Mouse (Mus musculus) heart, adult 9 months (tissue): ENCODE measurements at regions not wholly inside any gene's neighbourhood (a gene's known extent, or its start where the extent isn't known, plus 50 kb on each side); places are given as distances from the start of the nearest gene placed in this dataset.

Experiments
- DNase-seq, 2 experiments: peaks; one replicate each; pipeline ENCODE4 v3.0.0; 2022; ENCODE audit warnings: low spot score in 2 of 2

- DNase-seq = peak; percentile 7 to 21
These were observed 226.9 kb downstream of the Ar start for GRCm38 (mm10) chrX:98375437-98375836.

GRCm38 (mm10) chrX:98380247-98380905 lies 231.8 kb downstream of the Ar start:
- DNase-seq = peak; percentile 64 to 76

- DNase-seq = no peak
These were observed 235.4 kb downstream of the Ar start for GRCm38 (mm10) chrX:98384017-98384416.

GRCm38 (mm10) chrX:98392376-98392775 lies 243.8 kb downstream of the Ar start:
- no peak for DNase-seq

GRCm38 (mm10) chrX:98409090-98409489 lies 260.5 kb downstream of the Ar start:
- DNase-seq = no peak

- DNase-seq = no peak
These were observed 270.9 kb downstream of the Ar start for GRCm38 (mm10) chrX:98419437-98419836.

- peak in 1 of 2 experiments; percentile 2 for DNase-seq
These were observed 303.5 kb downstream of the Ar start for GRCm38 (mm10) chrX:98452026-98452425.

GRCm38 (mm10) chrX:98476473-98477254 lies 328.1 kb downstream of the Ar start:
- DNase-seq = no peak
